ENCODE assay signal across 10 mouse cellular contexts in genomic region chr2:30724521-30724920, GRCm38 (mm10).
DNase-seq lines count a peak whose midpoint lies in the region; ATAC-seq and TF ChIP-seq lines count a peak whose summit lies in the region.
"Had no signal": no experiment of that assay in that cellular context is flagged by ENCODE, and none has a peak within 500 bp of the region (broad histone marks: within the 10 kb centered on the region; RNA-seq: fewer than 3 reads in every experiment).

No protein-coding gene starts in this region.

- peaks cover 60% of the 10 kb centered on the region for H3K4me1 ChIP-seq in lung, embryonic 16.5 days (replicated peaks; ENCODE audit: control insufficient read depth, insufficient read depth, low read length)
- H3K4me1 ChIP-seq in lung, postnatal 0 days (ENCODE audit: insufficient read depth, low read depth, low read length): peaks cover 29% of the 10 kb centered on the region
- H3K4me1 ChIP-seq in intestine, embryonic 16.5 days (ENCODE audit: control insufficient read depth, insufficient read depth, low read length): peaks cover 55% of the 10 kb centered on the region
- H3K4me1 ChIP-seq in neural tube, embryonic 13.5 days (replicated peaks): peaks cover 70% of the 10 kb centered on the region
- peaks cover 38% of the 10 kb centered on the region for H3K4me1 ChIP-seq in liver, embryonic 11.5 days (replicated peaks; ENCODE audit: control insufficient read depth, insufficient read depth, low read length)

- no peak for TF ChIP-seq EP300 in lung, postnatal 0 days (IDR thresholded peaks at IDR 0.05)

- no peaks in the 10 kb centered on the region for H3K36me3 ChIP-seq in lung, embryonic 16.5 days (ENCODE audit: control insufficient read depth, insufficient read depth, low read length)
- H3K36me3 ChIP-seq in lung, postnatal 0 days (ENCODE audit: insufficient read depth, low read length): no peaks in the 10 kb centered on the region
- no peaks in the 10 kb centered on the region for H3K36me3 ChIP-seq in intestine, embryonic 16.5 days (ENCODE audit: control insufficient read depth, insufficient read depth, low read length)
- H3K36me3 ChIP-seq in neural tube, embryonic 13.5 days: no peaks in the 10 kb centered on the region
- no peaks in the 10 kb centered on the region for H3K36me3 ChIP-seq in liver, embryonic 11.5 days (ENCODE audit: control insufficient read depth, insufficient read depth, low read length)

- TF ChIP-seq CTCF in lung, postnatal 0 days (IDR thresholded peaks at IDR 0.05): no peak

- peak; percentile 37 for DNase-seq in cerebellum, adult 9-10 months
- no peak for DNase-seq in cerebellum, adult 8-10 months
- DNase-seq in lung, postnatal 0 days (ENCODE audit: low spot score): no peak
- DNase-seq in liver, embryonic 11.5 days (ENCODE audit: low spot score): no peak
- DNase-seq in frontal cortex, adult 2 months (ENCODE audit: extremely low spot score in 1 of 2, low spot score in 1 of 2): no peak
- DNase-seq: gastrocnemius, postnatal 10 days had no signal

- peak overlapping the region; percentile 67; the same call in 1 of the 2 replicates for H3K9ac ChIP-seq in lung, embryonic 16.5 days (ENCODE audit: low read length)
- H3K9ac ChIP-seq in lung, postnatal 0 days (replicated peaks; ENCODE audit: low read depth): no peak overlapping the region
- H3K9ac ChIP-seq in intestine, embryonic 16.5 days (ENCODE audit: low read depth, low read length): 0 out of 2 replicates have a peak overlapping the region, but pooled peaks have one; percentile 70
- peak overlapping the region; percentile 67 for H3K9ac ChIP-seq in neural tube, embryonic 13.5 days
- no peak overlapping the region for H3K9ac ChIP-seq in liver, embryonic 11.5 days (ENCODE audit: low read depth, low read length)
- H3K9ac ChIP-seq: liver, embryonic 14.5 days had no signal

- H3K27me3 ChIP-seq in lung, embryonic 16.5 days (ENCODE audit: control insufficient read depth, insufficient read depth, low read depth, low read length): no peaks in the 10 kb centered on the region
- no peaks in the 10 kb centered on the region for H3K27me3 ChIP-seq in lung, postnatal 0 days (replicated peaks; ENCODE audit: insufficient read depth, low read length)
- no peaks in the 10 kb centered on the region for H3K27me3 ChIP-seq in intestine, embryonic 16.5 days (replicated peaks; ENCODE audit: control insufficient read depth, insufficient read depth, low read length)
- no peaks in the 10 kb centered on the region for H3K27me3 ChIP-seq in neural tube, embryonic 13.5 days
- peaks cover 13% of the 10 kb centered on the region for H3K27me3 ChIP-seq in liver, embryonic 11.5 days (replicated peaks; ENCODE audit: control insufficient read depth, insufficient read depth, low read length)

- H3K27ac ChIP-seq in lung, embryonic 16.5 days (ENCODE audit: low read length): peak overlapping the region; percentile 43
- no peak overlapping the region for H3K27ac ChIP-seq in lung, postnatal 0 days (ENCODE audit: low read length)
- 0 out of 2 replicates have a peak overlapping the region, but pooled peaks have one; percentile 3 for H3K27ac ChIP-seq in intestine, embryonic 16.5 days (ENCODE audit: low read length)
- peak overlapping the region; percentile 100 for H3K27ac ChIP-seq in neural tube, embryonic 13.5 days (replicated peaks)
- H3K27ac ChIP-seq in liver, embryonic 11.5 days (ENCODE audit: low read depth, low read length): no peak overlapping the region
- H3K27ac ChIP-seq: liver, embryonic 14.5 days had no signal

- no peak overlapping the region for H3K4me3 ChIP-seq in lung, embryonic 16.5 days (ENCODE audit: low read length)
- no peak overlapping the region for H3K4me3 ChIP-seq in lung, postnatal 0 days (ENCODE audit: low read depth, low read length)
- no peak overlapping the region for H3K4me3 ChIP-seq in intestine, embryonic 16.5 days (ENCODE audit: low read length)
- no peak overlapping the region for H3K4me3 ChIP-seq in neural tube, embryonic 13.5 days
- no peak overlapping the region for H3K4me3 ChIP-seq in liver, embryonic 11.5 days (ENCODE audit: low read depth, low read length)

- no peak for ATAC-seq in lung, embryonic 16.5 days (ENCODE audit: low read depth)
- ATAC-seq in lung, postnatal 0 days: no peak
- ATAC-seq in intestine, embryonic 16.5 days: no peak
- ATAC-seq in neural tube, embryonic 13.5 days (ENCODE audit: low read depth): no peak
- ATAC-seq in liver, embryonic 11.5 days (replicated peaks; ENCODE audit: low FRiP score): no peak

- H3K9me3 ChIP-seq in lung, embryonic 16.5 days (ENCODE audit: control insufficient read depth, low read length): no peaks in the 10 kb centered on the region
- no peaks in the 10 kb centered on the region for H3K9me3 ChIP-seq in lung, postnatal 0 days (ENCODE audit: low read length)
- no peaks in the 10 kb centered on the region for H3K9me3 ChIP-seq in intestine, embryonic 16.5 days (ENCODE audit: control insufficient read depth, low read length)
- no peaks in the 10 kb centered on the region for H3K9me3 ChIP-seq in neural tube, embryonic 13.5 days
- no peaks in the 10 kb centered on the region for H3K9me3 ChIP-seq in liver, embryonic 11.5 days (ENCODE audit: control insufficient read depth, low read length)

- H3K4me2 ChIP-seq in lung, embryonic 16.5 days (ENCODE audit: low read depth, low read length): no peak overlapping the region
- H3K4me2 ChIP-seq in lung, postnatal 0 days (replicated peaks; ENCODE audit: low read depth, low read length): no peak overlapping the region
- no peak overlapping the region for H3K4me2 ChIP-seq in intestine, embryonic 16.5 days (ENCODE audit: low read depth, low read length)
- H3K4me2 ChIP-seq in neural tube, embryonic 13.5 days: no peak overlapping the region
- no peak overlapping the region for H3K4me2 ChIP-seq in liver, embryonic 11.5 days

Comparison
In these comparisons a context has a peak if more than half of its experiments do, and no peak if none do; other contexts are left out.
1. H3K27ac ChIP-seq: peak in lung, embryonic 16.5 days (single experiment), intestine, embryonic 16.5 days (single experiment) and neural tube, embryonic 13.5 days (single experiment); none in lung, postnatal 0 days (single experiment) and liver, embryonic 11.5 days (single experiment).
2. H3K9ac ChIP-seq: peak in lung, embryonic 16.5 days (single experiment), intestine, embryonic 16.5 days (single experiment) and neural tube, embryonic 13.5 days (single experiment); none in lung, postnatal 0 days (single experiment) and liver, embryonic 11.5 days (single experiment).